Mouse (Mus musculus) kidney, postnatal 10 days (tissue): ENCODE data around the gene Ppm1h.

Experiments
- DNase-seq: peaks from one replicate; pipeline ENCODE4 v3.0.0; 2021; ENCODE audit warnings: mixed read lengths

Gene Ppm1h

GRCm38 (mm10) chr10:122821549-122821948, 143.0 kb downstream of the Ppm1h start:
- DNase-seq, result no peak

- DNase-seq, result no peak
These were observed 145.1 kb downstream of the Ppm1h start for GRCm38 (mm10) chr10:122823642-122824041.

DNA sequence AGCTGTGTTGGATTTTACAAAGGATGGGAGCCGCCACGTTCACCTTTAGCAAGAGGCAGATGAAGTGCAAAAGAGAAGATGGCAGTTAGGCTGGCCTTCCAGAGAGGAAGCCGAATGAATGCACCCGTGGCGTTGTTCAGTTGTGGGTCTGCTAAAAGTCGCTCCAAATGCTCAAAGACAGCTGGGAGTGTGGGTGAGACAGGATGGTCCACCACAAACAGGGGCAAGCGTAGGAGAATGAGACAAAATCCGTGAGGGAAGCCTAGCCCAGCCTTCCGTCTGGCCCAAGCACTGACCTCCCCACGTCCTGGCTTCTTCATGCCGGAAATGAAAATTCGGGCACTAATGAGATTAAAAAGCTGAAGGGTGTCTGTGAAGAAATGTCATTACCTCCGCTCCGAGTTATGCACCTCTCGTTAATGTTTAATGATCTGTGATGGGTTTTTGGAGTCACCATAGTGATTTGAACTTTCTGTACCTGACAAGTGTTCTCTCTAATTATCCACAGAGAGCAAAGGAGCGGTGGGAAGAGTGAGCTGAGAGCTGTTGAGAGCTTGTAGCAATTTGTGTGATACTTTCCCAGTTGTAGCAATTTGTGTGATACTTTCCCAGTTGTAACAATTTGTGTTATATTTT, 148.3 kb downstream of the Ppm1h start:
- DNase-seq, result no peak

GRCm38 (mm10) chr10:122827719-122828414, 149.3 kb downstream of the Ppm1h start:
- DNase-seq, result no peak

- DNase-seq, result no peak
These were observed 151.2 kb downstream of the Ppm1h start for GRCm38 (mm10) chr10:122829801-122830217.

GRCm38 (mm10) chr10:122830638-122831037, 152.1 kb downstream of the Ppm1h start:
- no peak for DNase-seq

- no peak for DNase-seq
These were observed 163.5 kb downstream of the Ppm1h start for GRCm38 (mm10) chr10:122842014-122842413.

GRCm38 (mm10) chr10:122842961-122843360, 164.4 kb downstream of the Ppm1h start:
- no peak for DNase-seq

GRCm38 (mm10) chr10:122845471-122845870, 166.9 kb downstream of the Ppm1h start:
- no peak for DNase-seq

GRCm38 (mm10) chr10:122846476-122846875, 167.9 kb downstream of the Ppm1h start:
- no peak for DNase-seq

DNA sequence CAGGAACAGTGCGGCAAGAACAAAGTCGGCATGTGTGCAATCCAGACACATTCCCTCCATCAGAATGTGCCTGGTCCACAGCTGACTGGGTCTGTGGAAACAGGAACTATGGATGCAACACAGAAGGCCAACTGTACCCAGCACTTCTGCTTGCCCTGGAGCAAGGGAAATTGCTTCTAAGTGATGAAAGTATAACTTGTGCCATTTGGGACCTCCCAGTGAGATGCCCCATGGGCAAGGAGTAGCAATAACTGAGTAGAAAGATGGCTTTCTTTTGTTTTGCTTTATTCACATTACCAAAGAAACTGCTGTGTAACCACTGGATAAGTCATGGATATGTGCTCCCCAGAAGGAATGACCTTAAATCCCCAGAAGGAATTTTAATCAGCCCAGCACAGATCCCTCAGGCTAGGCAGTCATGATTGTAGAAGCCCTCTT, 169.5 kb downstream of the Ppm1h start:
- DNase-seq, result no peak

DNA sequence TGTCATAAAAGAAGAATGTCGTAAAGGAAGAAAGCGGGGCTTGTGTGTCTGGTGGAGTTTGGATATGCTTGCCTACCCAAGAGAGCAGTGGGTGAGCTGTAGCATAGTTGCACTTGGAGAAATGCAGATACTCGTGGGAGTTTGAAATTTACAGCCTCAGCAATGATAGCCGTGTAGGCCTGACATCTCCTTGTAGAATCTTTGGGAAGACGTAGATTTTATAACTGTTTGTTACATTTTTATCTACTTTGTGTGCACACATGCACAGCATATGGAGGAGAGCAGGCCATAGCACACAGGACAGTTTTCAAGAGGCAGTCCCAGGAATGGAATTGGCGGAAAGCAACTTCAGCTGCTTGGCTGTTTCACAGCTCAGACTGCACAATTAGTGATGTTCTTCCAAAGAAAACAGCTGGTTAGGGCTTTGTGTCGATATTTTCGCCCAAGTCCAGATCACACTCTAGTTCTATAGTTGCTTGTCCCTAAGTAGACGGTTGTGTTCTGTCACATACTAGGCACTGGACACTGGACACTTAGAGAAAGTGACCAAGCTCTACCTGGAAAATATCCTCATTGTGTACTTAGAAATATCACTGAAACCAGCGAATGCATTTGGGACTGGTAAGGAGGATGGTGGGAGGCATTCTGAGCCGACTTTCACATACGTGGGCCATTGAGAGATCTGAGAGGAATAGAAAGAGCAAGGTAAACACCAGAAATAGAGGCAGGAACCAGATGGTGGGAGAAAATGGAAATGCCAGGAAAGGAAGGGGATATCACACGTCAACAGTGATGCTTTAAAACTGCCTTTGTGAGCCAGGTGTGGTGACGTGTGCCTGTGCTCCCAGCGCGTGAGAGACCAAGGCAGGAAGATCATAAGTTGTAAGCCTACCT, 173.0 kb downstream of the Ppm1h start:
- DNase-seq, result no peak

GRCm38 (mm10) chr10:122854571-122854970, 176.0 kb downstream of the Ppm1h start:
- no peak for DNase-seq

DNA sequence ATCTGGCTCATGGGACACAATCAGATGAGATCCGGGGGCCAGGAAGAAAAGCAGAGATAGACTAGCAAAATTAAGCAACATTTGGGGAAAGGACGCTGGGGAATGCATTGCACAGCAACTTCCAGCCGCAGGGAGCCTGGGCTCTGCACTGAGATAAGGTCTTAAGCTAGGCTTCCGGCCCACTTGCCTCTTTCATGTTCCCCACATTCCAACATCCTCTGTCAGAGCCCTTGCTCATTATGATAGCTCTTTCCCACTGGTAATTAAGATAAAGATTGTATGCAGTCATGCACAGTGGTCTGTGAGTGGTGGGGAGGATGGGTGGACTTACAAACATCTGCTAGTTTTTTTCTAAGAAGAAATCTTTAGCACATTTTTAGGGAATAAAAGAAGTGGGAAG, 176.6 kb downstream of the Ppm1h start:
- no peak for DNase-seq

- DNase-seq, result peak; percentile 32
These were observed 177.6 kb downstream of the Ppm1h start for GRCm38 (mm10) chr10:122856040-122856764.

DNA sequence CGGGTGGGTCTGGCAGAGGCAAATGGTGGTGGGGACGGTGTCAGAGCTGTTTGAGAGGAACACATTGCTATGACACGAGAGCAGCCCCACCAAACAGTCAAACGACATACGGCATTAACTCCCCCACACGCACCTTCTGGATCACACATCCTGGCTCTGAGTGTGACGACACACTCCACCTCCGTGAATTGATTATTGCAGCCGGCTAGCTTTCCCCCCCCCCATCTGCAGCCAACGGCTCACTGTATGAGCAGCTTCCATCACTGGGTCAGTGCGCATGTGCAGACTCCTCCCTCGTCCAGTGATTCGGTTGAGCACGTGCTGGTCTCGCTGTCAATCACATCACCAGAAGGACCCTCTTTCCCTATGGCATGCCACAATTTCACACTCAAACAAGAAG, 178.6 kb downstream of the Ppm1h start:
- DNase-seq, result no peak

DNA sequence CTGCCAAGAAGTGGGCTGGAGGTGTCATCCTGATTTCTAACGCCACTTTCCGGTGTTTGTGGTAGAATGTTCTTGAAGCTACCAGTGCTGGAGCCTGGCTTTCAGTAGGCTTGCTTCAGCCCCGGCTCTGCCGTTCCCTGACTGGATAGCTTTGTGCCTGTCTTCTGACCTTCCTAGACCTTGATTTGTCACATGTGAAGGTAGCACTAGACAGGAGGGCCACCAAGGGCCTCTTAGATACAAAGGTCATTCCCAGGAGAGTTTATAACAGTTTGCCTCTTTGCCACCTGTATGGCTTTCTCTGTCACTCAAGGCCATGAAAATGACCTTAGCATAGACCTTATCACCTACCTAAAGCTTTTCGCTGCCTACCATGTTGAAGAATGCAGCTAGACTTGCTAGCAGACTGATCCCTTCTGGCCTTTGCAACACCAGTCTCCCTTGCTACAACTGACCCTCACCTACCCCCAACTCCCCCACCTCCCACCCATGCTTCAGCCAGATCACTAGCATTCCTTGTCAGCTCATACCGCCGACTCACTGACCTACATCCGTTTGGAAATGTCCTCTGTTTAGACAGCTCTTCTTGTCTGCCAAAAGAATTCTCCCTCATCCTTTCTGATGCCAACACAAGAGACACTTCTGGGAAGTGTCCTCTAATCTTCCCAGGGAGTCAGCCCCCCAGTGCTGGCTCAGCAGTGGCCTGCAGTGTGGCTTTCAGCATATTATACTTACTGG, 180.5 kb downstream of the Ppm1h start:
- DNase-seq, result no peak

- DNase-seq, result no peak
These were observed 181.1 kb downstream of the Ppm1h start for GRCm38 (mm10) chr10:122859642-122859997.

GRCm38 (mm10) chr10:122860076-122860475, 181.5 kb downstream of the Ppm1h start:
- DNase-seq, result no peak

DNA sequence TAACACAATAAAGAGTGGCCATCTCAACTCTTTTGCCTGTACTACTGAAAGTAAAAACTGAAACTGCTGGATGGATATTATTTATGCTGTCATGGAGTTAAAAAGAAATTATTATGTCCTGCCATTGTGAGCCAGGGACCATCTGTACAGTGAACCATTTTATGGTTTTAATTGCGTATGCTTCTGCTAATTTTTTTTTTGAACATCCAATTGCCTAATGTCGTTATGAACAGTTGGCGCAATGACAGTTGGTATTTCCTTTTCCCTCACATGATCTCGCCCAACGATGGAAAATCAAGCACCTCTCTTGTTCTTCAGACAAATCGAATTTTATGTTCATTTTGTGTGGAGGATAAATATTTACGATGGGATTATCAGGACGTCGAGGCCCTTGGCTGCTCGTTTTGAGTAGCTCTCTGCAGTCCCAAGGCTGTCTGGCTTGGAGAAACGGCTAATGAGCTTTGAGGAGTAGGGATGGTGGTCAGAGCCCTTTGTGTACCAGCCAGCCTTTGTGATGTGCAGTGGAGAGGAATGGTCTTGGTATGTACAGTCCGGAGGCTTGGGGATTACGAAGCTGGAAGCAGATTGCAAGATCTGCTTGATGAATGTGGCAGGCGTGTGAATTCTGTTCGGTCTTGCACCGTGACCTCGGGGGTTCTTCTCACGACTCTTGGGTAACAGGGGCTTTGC, 183.3 kb downstream of the Ppm1h start:
- no peak for DNase-seq

DNA sequence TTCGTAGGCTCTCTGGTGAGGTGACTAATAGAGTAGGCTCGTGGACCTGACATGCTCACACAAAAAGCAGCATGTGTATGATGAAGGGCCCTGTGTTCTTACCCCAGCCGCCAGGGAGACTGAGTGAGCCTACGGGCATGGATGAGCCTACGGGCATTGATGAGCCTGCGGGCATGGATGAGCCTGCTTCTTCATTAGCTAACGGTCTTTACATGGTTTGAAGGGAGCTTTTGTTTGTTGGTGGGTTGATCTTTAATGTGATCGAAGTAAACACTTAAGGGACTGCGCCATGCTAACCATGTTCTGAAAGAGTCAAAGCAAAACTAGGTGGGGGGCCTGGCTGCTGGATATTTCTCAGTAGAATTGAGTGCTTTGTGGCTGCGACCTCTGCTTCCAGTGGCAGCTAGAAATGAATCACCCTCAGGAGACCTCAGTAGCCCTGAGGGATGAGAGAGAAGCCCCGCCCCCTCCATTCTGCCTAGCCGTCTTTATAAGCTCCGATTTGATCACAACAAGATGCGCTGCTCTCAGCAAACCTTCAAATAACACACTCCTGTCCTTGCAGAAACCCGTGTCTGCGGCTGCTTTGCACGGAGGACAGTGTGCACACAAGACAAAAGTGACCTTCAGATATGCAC, 183.9 kb downstream of the Ppm1h start:
- DNase-seq, result peak; percentile 60
